Mouse (Mus musculus) intestine, embryonic 16.5 days (tissue): Measurements from ENCODE around the gene Olfr1511. TPM values are rescaled to one million over a fixed set of nuclear protein-coding genes. Genes with fewer than 3 reads are reported as not detected.

ENCODE experiments used
- polyA plus RNA-seq: library from polyadenylated mRNA; unstranded; fragments of >200 nt; fragmentation: Nextera tagmentation; extraction: Ambion mirVana; gene quantifications from 2 replicates; pipeline ENCODE4 v1.2.1, GENCODE M21; 2015

Olfr1511 gene
- polyA plus RNA-seq, 1 experiment from 2014 or later = not detected

Other genes with a start within 250 kb of the Olfr1511 start
- gene Supt16, start 200.0 kb downstream of the Olfr1511 start, polyA plus RNA-seq = 33.2 and 41.1 TPM in 2 replicates
- gene Chd8, start 139.6 kb downstream of the Olfr1511 start, polyA plus RNA-seq = 18.4 and 22.7 TPM in 2 replicates
- 36.8 TPM in 2 replicates for gene Tox4, start 118.2 kb downstream of the Olfr1511 start, polyA plus RNA-seq
- 13.2 and 13.8 TPM in 2 replicates for gene Rab2b, start 117.8 kb downstream of the Olfr1511 start, polyA plus RNA-seq
- gene Mettl3, start 92.3 kb downstream of the Olfr1511 start, polyA plus RNA-seq = 37.5 and 38.7 TPM in 2 replicates
- gene Sall2, start 68.6 kb downstream of the Olfr1511 start, polyA plus RNA-seq = 7.3 and 7.6 TPM in 2 replicates
- not detected in 2 replicates for gene Olfr1513, start 41.0 kb downstream of the Olfr1511 start, polyA plus RNA-seq
- not detected in 2 replicates for gene Olfr1512, start 18.2 kb downstream of the Olfr1511 start, polyA plus RNA-seq
- not detected in 2 replicates for gene Olfr1510, start 17.0 kb upstream of the Olfr1511 start, polyA plus RNA-seq
- gene Olfr1509, start 45.6 kb upstream of the Olfr1511 start, polyA plus RNA-seq = not detected in 2 replicates
- gene Olfr1508, start 70.1 kb upstream of the Olfr1511 start, polyA plus RNA-seq = not detected in 2 replicates
- gene Olfr1507, start 98.4 kb upstream of the Olfr1511 start, polyA plus RNA-seq = not detected in 2 replicates